Comparison of ENCODE assay signal across 8 mouse cellular contexts in the genomic region with DNA sequence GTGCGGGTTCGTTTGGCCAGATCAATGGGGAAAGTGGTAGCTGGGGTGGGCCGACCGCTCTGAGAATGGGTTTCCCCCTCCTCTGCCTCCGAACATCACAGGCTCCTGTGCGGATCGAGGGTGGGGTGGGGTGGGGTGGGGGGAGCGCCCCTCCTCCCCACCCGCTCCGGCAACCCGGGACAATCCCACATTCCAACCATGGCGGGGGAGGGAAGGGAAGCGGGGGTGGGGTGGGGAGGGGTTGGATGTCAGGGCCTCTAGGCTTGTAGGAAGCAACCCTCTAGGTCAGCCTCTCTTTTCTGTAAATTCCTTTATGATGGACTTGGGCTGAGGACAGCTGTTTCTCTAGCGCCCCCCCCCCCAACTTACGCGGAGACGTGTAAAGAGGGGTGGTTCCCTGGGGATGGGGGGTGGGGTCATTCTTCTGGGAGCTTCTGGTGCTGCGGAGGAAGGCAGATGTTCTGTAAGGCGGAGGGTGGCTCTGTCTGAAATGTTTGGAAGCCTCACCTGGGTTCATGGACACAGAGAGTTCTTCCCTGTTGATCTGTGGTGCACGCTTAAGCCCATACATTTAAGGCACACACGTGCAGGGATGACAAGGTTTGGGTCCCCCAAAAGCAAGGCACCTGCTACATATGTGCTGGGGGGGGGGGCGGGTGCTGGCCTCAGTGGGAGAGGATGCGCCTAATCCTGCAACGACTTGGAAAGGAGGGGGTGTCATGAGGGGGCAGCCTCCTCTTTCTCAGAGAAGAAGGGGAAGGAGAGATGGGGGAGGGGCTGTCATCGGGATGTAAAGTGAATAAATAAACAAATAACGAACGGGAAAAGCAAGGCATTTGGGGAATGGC. TPM values are rescaled to one million over a fixed set of nuclear protein-coding genes. Genes with fewer than 3 reads are reported as not detected.
DNase-seq lines count a peak whose midpoint lies in the region; ATAC-seq and TF ChIP-seq lines count a peak whose summit lies in the region.

No protein-coding gene starts in this region.

- TF ChIP-seq CTCF in testis, adult 2 months (IDR thresholded peaks at IDR 0.05; ENCODE audit: control insufficient read depth, insufficient read depth, insufficient replicate concordance, low read depth, low read length), result no peak
- no peak for TF ChIP-seq CTCF in forebrain, postnatal 0 days (IDR thresholded peaks at IDR 0.05; ENCODE audit: low read depth)
- no peak for TF ChIP-seq CTCF in stomach, postnatal 0 days (IDR thresholded peaks at IDR 0.05; ENCODE audit: low read depth)

- WGBS in forebrain, postnatal 0 days, result 5% methylated on average over 26 of the region's 27 CpGs
- 10% methylated on average over 27 of the region's 27 CpGs for WGBS in liver, embryonic 15.5 days (ENCODE audit: insufficient replicate concordance)
- WGBS in stomach, postnatal 0 days, result 3% methylated on average over 21 of the region's 27 CpGs

- no peaks in the 10 kb centered on the region for H3K27me3 ChIP-seq in testis, adult 2 months (ENCODE audit: control insufficient read depth, insufficient read depth, low read length)
- no peaks in the 10 kb centered on the region for H3K27me3 ChIP-seq in forebrain, postnatal 0 days (ENCODE audit: insufficient read depth, low read length)
- H3K27me3 ChIP-seq in liver, embryonic 15.5 days, result 0 out of 2 replicates have a peak, but pooled peaks cover 9% of the 10 kb centered on the region
- no peaks in the 10 kb centered on the region for H3K27me3 ChIP-seq in stomach, postnatal 0 days (ENCODE audit: control insufficient read depth, insufficient read depth, low read length)

- no peaks in the 10 kb centered on the region; the same call in 1 of the 2 replicates for H3K4me1 ChIP-seq in testis, adult 2 months (ENCODE audit: control insufficient read depth, insufficient read depth, low read length)
- H3K4me1 ChIP-seq in forebrain, postnatal 0 days (ENCODE audit: insufficient read depth), result no peaks in the 10 kb centered on the region
- H3K4me1 ChIP-seq in liver, embryonic 15.5 days (replicated peaks), result no peaks in the 10 kb centered on the region
- no peaks in the 10 kb centered on the region for H3K4me1 ChIP-seq in stomach, postnatal 0 days (replicated peaks; ENCODE audit: control insufficient read depth, insufficient read depth)

- ATAC-seq in forebrain, postnatal 0 days, result peak; percentile 53
- no peak for ATAC-seq in liver, embryonic 15.5 days (ENCODE audit: insufficient read depth)
- ATAC-seq in stomach, postnatal 0 days (ENCODE audit: low FRiP score, low TSS enrichment), result 0 out of 2 replicates have a peak, but pooled peaks have one; percentile 34

- no peak for TF ChIP-seq POLR2A in testis, adult 2 months (IDR thresholded peaks at IDR 0.05; ENCODE audit: control insufficient read depth, low read depth, low read length)

- peak overlapping the region; percentile 57 for H3K4me3 ChIP-seq in testis, adult 2 months (ENCODE audit: control insufficient read depth, low read depth, low read length)
- peak overlapping the region; percentile 26 for H3K4me3 ChIP-seq in forebrain, postnatal 0 days (ENCODE audit: low read depth, low read length)
- no peak overlapping the region; the same call in 1 of the 2 replicates for H3K4me3 ChIP-seq in liver, embryonic 15.5 days (replicated peaks)
- peak overlapping the region; percentile 4; the same call in 1 of the 2 replicates for H3K4me3 ChIP-seq in stomach, postnatal 0 days (ENCODE audit: low read depth, low read length)

- H3K4me2 ChIP-seq in forebrain, postnatal 0 days (ENCODE audit: low read depth), result peak overlapping the region; percentile 63
- peak overlapping the region; percentile 41 for H3K4me2 ChIP-seq in liver, embryonic 15.5 days
- H3K4me2 ChIP-seq in stomach, postnatal 0 days (replicated peaks; ENCODE audit: low read depth), result peak overlapping the region; percentile 42

- H3K36me3 ChIP-seq in testis, adult 2 months (ENCODE audit: control insufficient read depth, insufficient read depth, low read length), result no peaks in the 10 kb centered on the region
- no peaks in the 10 kb centered on the region for H3K36me3 ChIP-seq in forebrain, postnatal 0 days (ENCODE audit: insufficient read depth)
- H3K36me3 ChIP-seq in liver, embryonic 15.5 days (replicated peaks), result no peaks in the 10 kb centered on the region
- H3K36me3 ChIP-seq in stomach, postnatal 0 days (ENCODE audit: control insufficient read depth, insufficient read depth, low read length), result no peaks in the 10 kb centered on the region

- DNase-seq in testis, postnatal 14 days (ENCODE audit: low spot score), result no peak
- peak; percentile 39 for DNase-seq in forebrain, postnatal 0 days
- no peak for DNase-seq in stomach, postnatal 0 days (ENCODE audit: low spot score)
- DNase-seq in ovary, postnatal 14 days (ENCODE audit: low spot score), result no peak
- no peak for DNase-seq in right cerebral cortex, postnatal 4 days
- DNase-seq in frontal cortex, postnatal 14 days (ENCODE audit: low spot score in 2 of 2), result no peak

- TF ChIP-seq EP300 in stomach, postnatal 0 days (optimal IDR thresholded peaks at IDR 0.05), result no peak

- H3K9me3 ChIP-seq in forebrain, postnatal 0 days (ENCODE audit: low read length), result no peaks in the 10 kb centered on the region
- no peaks in the 10 kb centered on the region for H3K9me3 ChIP-seq in liver, embryonic 15.5 days (replicated peaks)
- H3K9me3 ChIP-seq in stomach, postnatal 0 days (ENCODE audit: control insufficient read depth, low read length), result no peaks in the 10 kb centered on the region

- H3K27ac ChIP-seq in testis, adult 2 months (ENCODE audit: control insufficient read depth, insufficient read depth, low read depth, low read length), result no peak overlapping the region
- no peak overlapping the region for H3K27ac ChIP-seq in forebrain, postnatal 0 days (ENCODE audit: low read depth, low read length)
- H3K27ac ChIP-seq in liver, embryonic 15.5 days (replicated peaks), result no peak overlapping the region
- H3K27ac ChIP-seq in stomach, postnatal 0 days (replicated peaks), result no peak overlapping the region

- H3K9ac ChIP-seq in forebrain, postnatal 0 days, result peak overlapping the region; percentile 47
- no peak overlapping the region for H3K9ac ChIP-seq in liver, embryonic 15.5 days
- no peak overlapping the region for H3K9ac ChIP-seq in stomach, postnatal 0 days (ENCODE audit: low read length)

RNA-seq across cellular contexts. Expression of a gene that starts 27.9 kb away (rescaled TPM):
- polyA plus RNA-seq in testis, adult 2 months (2012; rRNA removed), result 9.5 and 12.1 TPM in 2 replicates
- total RNA-seq in forebrain, postnatal 0 days (2014; rRNA removed), result 67.6 and 101 TPM in 2 replicates
- 123 and 138 TPM in 2 replicates for polyA plus RNA-seq in forebrain, postnatal 0 days (2015; fragmentation: Nextera tagmentation; extraction: Ambion mirVana)
- 44.6 and 47.4 TPM in 2 replicates for polyA plus RNA-seq in liver, embryonic 15.5 days (2015; fragmentation: Nextera tagmentation; extraction: Ambion mirVana)
- 67.9 and 70.4 TPM in 2 replicates for polyA plus RNA-seq in stomach, postnatal 0 days (2015; fragmentation: Nextera tagmentation; extraction: Ambion mirVana)

RNA-seq across cellular contexts. Expression of a gene that starts 43.1 kb away (rescaled TPM):
- 10.3 and 11.2 TPM in 2 replicates for polyA plus RNA-seq in testis, adult 2 months (2012; rRNA removed)
- total RNA-seq in forebrain, postnatal 0 days (2014; rRNA removed), result 17.1 and 22.6 TPM in 2 replicates
- 17.6 and 18.6 TPM in 2 replicates for polyA plus RNA-seq in forebrain, postnatal 0 days (2015; fragmentation: Nextera tagmentation; extraction: Ambion mirVana)
- polyA plus RNA-seq in liver, embryonic 15.5 days (2015; fragmentation: Nextera tagmentation; extraction: Ambion mirVana), result 9.4 and 11.6 TPM in 2 replicates
- polyA plus RNA-seq in stomach, postnatal 0 days (2015; fragmentation: Nextera tagmentation; extraction: Ambion mirVana), result 21.0 and 25.0 TPM in 2 replicates
